21 mouse cellular contexts compared by ENCODE assay signal in the genomic region with DNA sequence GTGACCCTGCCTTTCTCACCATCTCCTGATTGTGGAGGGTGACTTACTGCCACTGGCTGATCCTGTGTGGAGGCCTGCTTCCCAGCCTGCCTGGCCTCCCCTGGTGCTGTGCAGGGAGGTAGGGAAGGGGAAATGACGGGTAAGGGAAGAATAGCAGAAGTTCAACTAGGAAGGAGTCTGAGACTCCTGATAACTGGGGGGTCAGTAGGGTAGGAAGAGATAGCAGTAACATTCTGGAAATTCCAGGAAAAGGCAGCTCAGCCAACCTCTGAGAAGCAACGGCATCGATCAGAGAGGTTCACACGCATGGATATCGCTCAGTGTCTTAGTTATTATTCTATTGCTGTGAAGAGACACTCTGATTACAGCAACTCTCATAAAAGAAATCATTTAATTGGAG. TPM values are rescaled to one million over a fixed set of nuclear protein-coding genes. Genes with fewer than 3 reads are reported as not detected.
"Had no signal": no experiment of that assay in that cellular context is flagged by ENCODE, and none has a peak within 500 bp of the region (broad histone marks: within the 10 kb centered on the region; RNA-seq: fewer than 3 reads in every experiment).

No protein-coding gene starts in this region.

- H3K36me3 ChIP-seq: lung, embryonic 15.5 days; midbrain, embryonic 13.5 days; midbrain, embryonic 15.5 days; neural tube, embryonic 12.5 days had no signal

- H3K4me3 ChIP-seq: lung, embryonic 15.5 days; megakaryocyte, embryonic 14.5 days; midbrain, embryonic 13.5 days; midbrain, embryonic 15.5 days; neural tube, embryonic 12.5 days had no signal

- H3K27me3 ChIP-seq: lung, embryonic 15.5 days; megakaryocyte, embryonic 14.5 days; midbrain, embryonic 15.5 days; neural tube, embryonic 12.5 days had no signal

- H3K9ac ChIP-seq: liver, postnatal 0 days; lung, embryonic 15.5 days; midbrain, embryonic 13.5 days; midbrain, embryonic 15.5 days; neural tube, embryonic 12.5 days had no signal

- DNase-seq: liver, postnatal 0 days; lung, adult 2 months; lung, postnatal 14 days; lung, postnatal 36 days; right cerebral cortex, postnatal 14 days; thymus, adult 18-20 months; thymus, postnatal 14 days; thymus, postnatal 36 days had no signal

- ATAC-seq: liver, postnatal 0 days; lung, postnatal 0 days; midbrain, embryonic 13.5 days; midbrain, embryonic 15.5 days had no signal

- H3K27ac ChIP-seq: lung, embryonic 15.5 days; macrophage; midbrain, embryonic 13.5 days; midbrain, embryonic 15.5 days; neural tube, embryonic 12.5 days had no signal

- H3K9me3 ChIP-seq: lung, embryonic 15.5 days; midbrain, embryonic 13.5 days; midbrain, embryonic 15.5 days; neural tube, embryonic 12.5 days had no signal

- H3K4me2 ChIP-seq: lung, embryonic 15.5 days; midbrain, embryonic 11.5 days; midbrain, embryonic 13.5 days; midbrain, embryonic 15.5 days; neural tube, embryonic 12.5 days had no signal

- H3K4me1 ChIP-seq: midbrain, embryonic 13.5 days; neural tube, embryonic 12.5 days had no signal

RNA-seq across cellular contexts. Expression of gene 1810062G17Rik, which starts 15.8 kb away (rescaled TPM):
- total RNA-seq: midbrain, postnatal 0 days; monocyte, adult 5-6 weeks had no signal
- polyA plus RNA-seq: macrophage; neural tube, embryonic 14.5 days had no signal

RNA-seq across cellular contexts. Expression of gene Gm11549, which starts 30.1 kb away (rescaled TPM):
- total RNA-seq: megakaryocyte progenitor cell, adult 5-6 weeks; monocyte, adult 5-6 weeks; neutrophil, adult 5-6 weeks had no signal
- polyA plus RNA-seq: liver, postnatal 0 days; lung, postnatal 0 days; macrophage had no signal
